Mouse (Mus musculus): Measurements from ENCODE around the gene Napa.

Napa gene

DNA sequence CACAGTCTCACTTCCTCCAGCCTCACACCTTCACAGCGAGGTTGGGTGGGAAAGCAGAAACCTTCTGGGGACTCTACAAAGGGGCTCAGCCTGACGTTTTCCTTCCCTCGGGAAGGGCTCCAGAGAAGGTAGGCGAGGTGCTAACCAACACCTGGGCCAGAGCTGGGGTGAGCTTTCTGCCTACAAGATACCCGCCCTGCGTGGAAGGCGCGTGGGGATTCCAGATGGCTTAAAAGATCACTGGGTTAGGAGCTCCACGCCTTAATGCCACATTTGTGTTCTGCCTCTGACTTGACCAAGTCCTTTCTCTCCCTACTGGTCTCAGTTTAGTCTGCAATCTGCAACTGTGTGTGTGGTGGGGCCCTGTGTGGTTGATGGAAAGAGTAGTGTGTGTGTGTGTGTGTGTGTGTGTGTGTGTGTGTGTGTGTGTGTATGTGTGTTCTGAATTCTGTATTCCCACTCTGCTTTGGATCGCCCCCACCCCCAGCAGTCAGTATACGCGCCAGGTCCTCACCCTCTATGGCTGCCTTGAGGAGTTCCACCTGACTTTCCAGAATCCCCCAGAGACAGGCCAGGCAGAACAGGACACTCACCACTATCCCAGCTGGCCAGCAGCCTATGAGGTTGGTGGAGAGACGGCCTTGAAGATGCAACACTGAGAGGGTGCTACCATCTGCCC, 32.8 kb downstream of the Napa start:
- no peak for DNase-seq (ENCODE audit: low read depth, low spot score)

DNA sequence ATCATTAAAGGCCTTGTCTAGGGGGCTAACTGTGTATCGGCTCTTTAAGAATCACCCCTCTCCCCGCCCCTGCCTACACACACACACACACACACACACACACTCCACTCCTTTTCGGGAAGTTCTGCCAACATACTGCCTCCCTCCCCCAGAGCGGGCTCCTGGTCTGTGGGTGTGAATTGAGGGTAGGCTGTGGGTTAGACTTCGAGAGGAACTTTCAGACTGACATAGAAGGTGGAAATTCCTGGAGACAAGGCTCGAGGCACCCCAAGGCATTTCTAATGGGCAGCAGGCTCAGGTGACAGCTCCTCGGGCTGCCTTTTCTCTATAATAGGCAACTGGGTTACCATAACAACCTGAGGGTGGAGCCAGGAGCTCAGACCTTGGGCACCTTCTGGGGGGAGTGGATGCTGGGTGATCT, 33.9 kb downstream of the Napa start:
- no peak for DNase-seq (ENCODE audit: low read depth, low spot score)

- no peak for DNase-seq (ENCODE audit: low read depth, low spot score)
Measured at GRCm38 (mm10) chr7:16132926-16133325, 34.7 kb downstream of the Napa start.

DNA sequence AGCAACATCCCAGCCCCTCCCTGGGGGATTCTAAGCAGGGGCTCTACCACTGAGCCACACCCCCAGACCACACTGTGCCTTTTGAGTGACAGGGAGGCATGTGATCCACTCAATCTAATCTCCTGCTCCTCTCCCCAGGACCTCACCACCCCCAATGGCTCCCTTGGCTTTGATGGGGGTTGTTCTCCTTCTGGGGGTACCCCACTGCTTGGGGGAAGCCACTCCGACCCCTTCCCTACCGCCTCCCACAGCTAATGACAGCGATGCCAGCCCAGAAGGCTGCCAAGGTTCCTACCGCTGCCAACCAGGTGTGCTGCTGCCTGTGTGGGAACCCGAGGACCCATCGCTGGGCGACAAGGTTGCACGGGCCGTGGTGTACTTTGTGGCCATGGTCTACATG, 35.4 kb downstream of the Napa start:
- DNase-seq (ENCODE audit: low read depth, low spot score) = no peak

DNA sequence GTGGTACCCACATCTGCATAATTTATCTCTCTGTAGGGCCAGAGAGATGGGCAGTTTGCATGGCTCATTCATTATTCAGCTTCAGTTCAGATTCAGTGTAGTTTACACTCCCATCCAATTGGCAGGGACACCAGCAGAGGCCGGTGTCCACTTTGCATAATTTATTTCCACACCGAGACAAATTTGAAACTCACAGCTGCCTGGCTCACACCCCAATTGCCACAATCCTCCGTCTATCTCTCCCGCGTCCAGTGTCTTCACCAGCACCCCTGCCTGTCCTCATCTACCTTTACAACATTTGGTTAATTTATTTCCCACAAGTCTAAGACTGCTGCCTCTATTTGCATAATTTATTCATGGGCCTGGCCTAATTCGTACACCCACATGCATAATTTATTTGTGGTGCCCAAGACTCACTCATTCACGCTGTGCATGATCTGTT, 36.7 kb downstream of the Napa start:
- DNase-seq (ENCODE audit: low read depth, low spot score) = no peak

DNA sequence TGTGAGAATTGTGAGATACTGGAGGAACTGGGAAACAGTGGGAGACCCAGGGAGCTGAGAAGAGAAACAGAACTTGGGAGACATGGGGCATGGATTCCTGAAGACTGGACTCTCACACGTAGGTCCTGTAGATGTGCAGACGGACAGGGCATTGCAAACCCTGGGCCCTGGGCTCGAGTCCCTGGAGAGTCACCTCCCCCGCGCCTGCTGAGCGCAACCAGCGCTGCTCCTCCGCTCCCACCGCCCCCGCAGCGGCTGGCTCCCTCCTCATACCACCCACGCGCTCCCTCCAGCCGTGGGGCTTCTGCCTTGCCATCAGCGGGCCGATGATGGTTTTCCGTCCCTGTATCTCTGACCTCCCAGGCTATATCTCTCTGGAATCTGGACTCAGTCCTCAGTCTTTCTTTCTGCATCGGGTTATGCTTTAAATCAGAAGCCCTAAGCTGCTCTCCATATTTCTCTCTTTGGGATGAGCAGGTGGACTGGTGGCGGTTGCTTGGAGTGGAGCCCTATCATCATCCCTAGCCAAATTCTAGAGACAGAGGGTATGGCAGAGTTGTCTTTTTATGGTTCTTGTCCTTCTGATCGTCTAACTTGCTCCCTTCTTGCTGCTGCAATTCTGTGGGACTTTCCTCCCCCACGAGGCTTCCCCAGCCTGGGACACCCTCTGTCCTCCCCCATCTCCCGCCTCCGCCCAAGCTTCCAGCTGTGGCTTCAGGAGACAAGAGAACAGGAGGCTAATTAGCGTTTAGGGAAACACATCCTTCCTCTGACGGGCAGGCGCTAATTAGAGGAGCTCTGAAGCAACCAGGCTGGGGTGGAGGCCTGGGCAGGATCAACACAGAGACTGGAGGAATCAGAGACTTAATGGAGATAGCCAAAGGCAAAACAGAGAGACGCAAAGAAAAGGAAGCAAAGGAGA, 48.5 kb downstream of the Napa start:
- no peak for DNase-seq (ENCODE audit: low read depth, low spot score)

GRCm38 (mm10) chr7:16147643-16148042, 49.4 kb downstream of the Napa start:
- DNase-seq (ENCODE audit: low read depth, low spot score) = peak; percentile 51

- DNase-seq (ENCODE audit: low read depth, low spot score) = no peak
Measured at GRCm38 (mm10) chr7:16149241-16149640, 51.0 kb downstream of the Napa start.

DNA sequence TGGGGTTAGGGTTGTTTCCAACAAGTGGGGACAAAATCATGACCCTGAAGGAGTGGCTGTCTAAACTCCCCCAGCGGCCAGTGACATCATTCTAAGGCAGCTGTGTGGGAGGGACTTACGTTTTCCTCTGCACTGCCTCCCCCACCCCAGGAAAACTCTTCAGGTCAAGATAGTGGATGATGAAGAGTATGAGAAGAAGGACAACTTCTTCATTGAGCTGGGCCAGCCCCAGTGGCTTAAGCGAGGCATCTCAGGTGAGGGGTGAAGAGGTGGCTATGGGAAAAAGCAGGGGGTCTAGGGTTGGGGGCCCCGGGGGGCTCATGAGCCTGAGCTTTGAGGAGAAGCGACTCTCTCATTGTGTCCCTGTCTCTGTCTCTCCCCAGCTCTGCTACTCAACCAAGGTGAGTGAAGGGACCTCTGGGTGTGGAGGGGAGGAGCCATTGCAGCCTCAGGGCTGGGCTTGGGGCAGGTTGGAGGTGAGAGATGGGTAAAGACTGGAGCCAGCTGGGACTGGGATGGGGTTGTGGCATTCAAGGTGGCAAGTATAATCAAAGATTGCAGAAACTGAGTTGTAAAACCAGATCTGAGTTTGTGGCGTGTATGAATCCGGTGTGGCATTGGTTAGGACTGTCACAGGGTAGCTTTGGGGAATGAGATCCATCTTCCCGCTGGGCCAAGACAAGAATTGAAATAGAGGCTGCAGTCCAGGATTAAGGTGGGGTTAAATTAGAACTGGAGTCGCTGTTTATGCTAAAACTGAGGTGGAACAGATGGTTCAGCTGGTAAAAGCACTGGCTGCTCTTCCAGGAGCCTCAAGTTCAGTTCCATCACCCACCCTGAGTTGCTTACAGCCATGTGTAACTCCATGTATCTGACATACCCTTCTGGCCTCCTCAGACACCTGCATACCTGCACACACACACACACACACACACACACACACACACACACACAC, 52.2 kb downstream of the Napa start:
- DNase-seq (ENCODE audit: low read depth, low spot score) = no peak

DNA sequence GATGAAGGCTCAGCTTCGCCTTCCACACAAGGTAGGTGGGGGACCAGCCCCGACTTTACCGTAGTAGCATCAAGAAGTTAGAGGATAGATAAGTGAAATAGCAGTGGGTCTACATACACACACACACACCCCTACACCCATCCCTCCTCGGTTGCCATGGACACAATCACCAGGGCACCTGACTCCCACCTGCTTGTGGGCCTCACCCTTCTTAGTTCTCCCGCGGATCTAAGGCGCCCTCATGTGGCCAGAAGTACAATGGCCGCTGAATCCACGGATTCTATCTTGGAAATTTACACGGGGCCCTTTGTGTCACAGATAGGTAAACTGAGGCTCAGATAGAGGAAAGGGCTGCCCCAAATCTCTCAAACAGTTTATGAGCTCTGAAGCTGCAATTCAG, 55.3 kb downstream of the Napa start:
- DNase-seq (ENCODE audit: low read depth, low spot score) = peak; percentile 78

DNA sequence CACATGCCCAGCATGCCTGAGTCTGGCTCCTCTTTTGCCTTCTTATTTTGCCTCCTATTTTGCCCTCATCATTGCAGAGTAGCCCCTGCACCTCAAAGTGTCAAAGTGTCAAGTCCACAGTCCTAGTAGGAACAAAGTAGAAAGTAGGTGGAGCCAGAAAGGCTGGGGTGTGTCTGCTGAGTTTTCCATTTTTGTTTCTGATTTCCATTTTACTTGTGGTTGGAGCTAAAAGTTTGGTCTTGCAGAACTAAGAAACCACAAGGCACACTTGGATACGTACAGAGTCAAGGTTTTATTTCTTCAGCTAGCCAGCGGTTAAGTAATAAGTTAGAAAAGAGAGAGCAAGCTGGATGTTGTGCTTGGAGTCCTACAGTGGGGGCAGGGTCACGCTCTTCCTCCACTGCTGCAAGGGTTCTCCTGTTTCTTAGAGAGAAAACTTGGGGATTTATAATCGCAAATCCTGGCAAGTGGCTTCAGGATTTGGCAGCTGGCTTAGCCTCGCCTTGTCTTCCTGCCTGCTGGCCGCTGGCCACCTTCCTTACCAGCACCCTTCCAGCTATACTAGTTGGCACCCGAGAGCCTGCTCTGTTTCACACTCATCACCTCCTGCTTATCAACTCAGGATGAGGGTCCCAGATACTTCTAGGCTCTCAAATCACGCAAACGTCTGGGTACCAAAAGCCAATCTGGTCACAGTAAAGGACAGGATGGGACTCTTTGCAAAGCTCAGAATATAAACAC, 57.0 kb downstream of the Napa start:
- DNase-seq (ENCODE audit: low read depth, low spot score) = no peak

- DNase-seq (ENCODE audit: low read depth, low spot score) = no peak
Measured at GRCm38 (mm10) chr7:16156105-16156714, 58.0 kb downstream of the Napa start.

GRCm38 (mm10) chr7:16158735-16159134, 60.5 kb downstream of the Napa start:
- no peak for DNase-seq (ENCODE audit: low read depth, low spot score)

- DNase-seq (ENCODE audit: low read depth, low spot score) = no peak
Measured at GRCm38 (mm10) chr7:16160702-16161101, 62.4 kb downstream of the Napa start.

DNA sequence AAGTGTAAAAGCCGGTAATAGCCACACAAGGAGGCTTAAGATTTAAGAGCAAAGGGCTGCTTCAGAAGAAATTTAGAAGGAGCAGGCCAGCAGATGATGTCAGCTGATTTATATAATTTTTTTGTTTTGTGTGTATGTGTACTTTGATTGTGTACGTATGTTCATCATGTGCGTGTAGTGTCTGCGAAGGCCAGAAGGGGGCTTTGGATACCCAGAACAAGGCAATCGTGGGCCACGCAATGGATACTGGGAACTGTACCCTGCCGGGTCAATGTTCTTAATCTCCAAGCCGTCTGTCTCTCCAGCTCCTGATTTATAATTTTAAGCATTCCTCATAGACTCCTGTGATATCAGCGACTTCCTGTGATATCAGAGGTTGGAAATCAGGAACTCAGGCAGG, 63.0 kb downstream of the Napa start:
- no peak for DNase-seq (ENCODE audit: low read depth, low spot score)

DNA sequence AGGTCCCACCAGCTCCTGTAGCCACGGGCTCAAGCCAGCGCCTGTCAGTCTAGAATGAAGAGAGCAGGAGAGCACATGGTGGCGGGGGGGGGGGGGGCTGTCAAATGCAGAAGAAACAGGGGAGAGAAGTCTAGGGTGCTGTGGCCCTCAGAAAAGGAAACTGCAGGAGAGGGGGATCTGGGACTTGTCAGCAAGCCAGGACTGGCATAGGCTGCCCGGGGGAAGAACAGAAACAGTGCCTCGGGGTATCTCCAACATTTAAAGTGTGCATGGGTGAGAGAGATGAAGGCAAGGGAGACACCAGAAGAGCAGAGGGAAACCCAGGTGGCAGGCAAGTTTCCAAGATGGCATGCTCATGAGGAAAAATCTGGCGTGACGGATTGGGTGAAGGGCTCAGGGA, 63.8 kb downstream of the Napa start:
- no peak for DNase-seq (ENCODE audit: low read depth, low spot score)
